7 mouse cellular contexts compared by ENCODE assay signal in the genomic region with DNA sequence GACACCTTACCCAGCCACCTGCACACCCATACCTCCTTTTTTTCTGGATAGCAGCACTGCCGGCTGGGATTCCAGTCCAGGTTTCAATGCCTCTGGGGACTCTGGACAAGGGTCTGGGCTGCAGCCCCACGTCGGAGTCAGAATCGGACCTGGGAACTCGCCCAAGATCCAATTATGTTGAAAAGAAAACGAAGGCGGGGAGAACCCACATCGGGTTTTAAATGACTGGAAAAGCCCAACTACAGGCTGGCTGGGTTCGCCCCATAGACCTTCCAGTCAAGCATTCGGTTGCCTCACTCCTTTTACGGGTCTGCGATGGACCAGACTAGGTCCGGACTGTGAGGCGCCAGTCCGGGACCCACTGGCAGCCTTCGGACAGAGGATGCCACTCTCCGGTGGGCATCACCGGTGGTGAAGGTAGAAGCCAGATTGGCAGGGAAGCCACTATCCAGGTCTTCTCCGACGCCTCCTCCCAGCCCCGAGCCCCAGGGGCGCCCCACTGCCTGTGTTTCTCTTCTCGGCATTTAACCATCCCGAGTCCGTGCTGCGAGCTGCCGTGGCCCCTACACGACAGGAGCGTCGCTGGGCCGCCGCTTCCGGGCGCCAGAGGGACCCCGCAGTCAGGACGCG. TPM values are rescaled to one million over a fixed set of nuclear protein-coding genes. Genes with fewer than 3 reads are reported as not detected.
DNase-seq lines count a peak whose midpoint lies in the region; ATAC-seq and TF ChIP-seq lines count a peak whose summit lies in the region.

No protein-coding gene starts in this region.

- H3K9me3 ChIP-seq in liver, embryonic 11.5 days (ENCODE audit: control insufficient read depth, low read length), result no peaks in the 10 kb centered on the region
- no peaks in the 10 kb centered on the region for H3K9me3 ChIP-seq in forebrain, embryonic 16.5 days (ENCODE audit: control insufficient read depth, low read length)
- H3K9me3 ChIP-seq in liver, postnatal 0 days (ENCODE audit: low read length), result no peaks in the 10 kb centered on the region

- no peak for TF ChIP-seq EP300 in liver, postnatal 0 days (IDR thresholded peaks at IDR 0.05; ENCODE audit: low read depth)

- peaks cover 80% of the 10 kb centered on the region for H3K27me3 ChIP-seq in liver, embryonic 11.5 days (replicated peaks; ENCODE audit: control insufficient read depth, insufficient read depth, low read length)
- peaks cover 25% of the 10 kb centered on the region for H3K27me3 ChIP-seq in forebrain, embryonic 16.5 days (replicated peaks; ENCODE audit: control insufficient read depth, insufficient read depth, low read length)
- H3K27me3 ChIP-seq in liver, postnatal 0 days (ENCODE audit: insufficient read depth, low read length), result peaks cover 65% of the 10 kb centered on the region

- no peak overlapping the region for H3K9ac ChIP-seq in liver, embryonic 11.5 days (ENCODE audit: low read depth, low read length)
- H3K9ac ChIP-seq in forebrain, embryonic 16.5 days (replicated peaks; ENCODE audit: low read depth, low read length), result peak overlapping the region; percentile 54
- H3K9ac ChIP-seq in liver, postnatal 0 days (replicated peaks), result no peak overlapping the region

- H3K4me3 ChIP-seq in liver, embryonic 11.5 days (ENCODE audit: low read depth, low read length), result peak overlapping the region; percentile 54
- H3K4me3 ChIP-seq in forebrain, embryonic 16.5 days (replicated peaks; ENCODE audit: low read length), result peak overlapping the region; percentile 76
- H3K4me3 ChIP-seq in liver, postnatal 0 days (ENCODE audit: low read depth, low read length), result peak overlapping the region; percentile 51; the same call in 1 of the 2 replicates

- peak overlapping the region; percentile 86 for H3K4me2 ChIP-seq in liver, embryonic 11.5 days
- H3K4me2 ChIP-seq in forebrain, embryonic 16.5 days (ENCODE audit: low read length), result peak overlapping the region; percentile 99
- peak overlapping the region; percentile 79 for H3K4me2 ChIP-seq in liver, postnatal 0 days (ENCODE audit: low read depth, low read length)

- H3K27ac ChIP-seq in liver, embryonic 11.5 days (ENCODE audit: low read depth, low read length), result no peak overlapping the region
- H3K27ac ChIP-seq in forebrain, embryonic 16.5 days (ENCODE audit: low read length), result no peak overlapping the region
- no peak overlapping the region for H3K27ac ChIP-seq in liver, postnatal 0 days (ENCODE audit: low read depth)

- DNase-seq in liver, embryonic 11.5 days (ENCODE audit: low spot score), result no peak
- DNase-seq in liver, result no peak
- DNase-seq in cerebellum, postnatal 36 days, result peak; percentile 52 to 58
- no peak for DNase-seq in liver, postnatal 0 days
- no peak for DNase-seq in ovary, postnatal 10 days (ENCODE audit: low spot score)
- DNase-seq in frontal cortex, adult 2 months (ENCODE audit: extremely low spot score in 1 of 2, low spot score in 1 of 2), result no peak

- peaks cover 20% of the 10 kb centered on the region for H3K4me1 ChIP-seq in liver, embryonic 11.5 days (replicated peaks; ENCODE audit: control insufficient read depth, insufficient read depth, low read length)
- peaks cover 78% of the 10 kb centered on the region for H3K4me1 ChIP-seq in forebrain, embryonic 16.5 days (replicated peaks; ENCODE audit: control insufficient read depth, insufficient read depth, low read length)
- peaks cover 39% of the 10 kb centered on the region for H3K4me1 ChIP-seq in liver, postnatal 0 days (ENCODE audit: insufficient read depth)

- H3K36me3 ChIP-seq in liver, embryonic 11.5 days (ENCODE audit: control insufficient read depth, insufficient read depth, low read length), result no peaks in the 10 kb centered on the region
- H3K36me3 ChIP-seq in forebrain, embryonic 16.5 days (ENCODE audit: control insufficient read depth, insufficient read depth), result no peaks in the 10 kb centered on the region
- H3K36me3 ChIP-seq in liver, postnatal 0 days (replicated peaks; ENCODE audit: insufficient read depth, low read length), result no peaks in the 10 kb centered on the region

- no peak for TF ChIP-seq CTCF in liver, postnatal 0 days (IDR thresholded peaks at IDR 0.05; ENCODE audit: low read depth)

- WGBS in liver, embryonic 11.5 days, result 2% methylated on average over 37 of the region's 37 CpGs
- WGBS in forebrain, embryonic 16.5 days, result under 1% methylated on average over 37 of the region's 37 CpGs
- WGBS in liver, postnatal 0 days (ENCODE audit: insufficient replicate concordance), result 2% methylated on average over 37 of the region's 37 CpGs

- no peak for ATAC-seq in liver, embryonic 11.5 days (replicated peaks; ENCODE audit: low FRiP score)
- ATAC-seq in forebrain, embryonic 16.5 days, result no peak
- no peak for ATAC-seq in liver, postnatal 0 days

RNA-seq across cellular contexts. Expression of gene Nptx1, which starts 1.3 kb away (rescaled TPM):
- polyA plus RNA-seq in liver, embryonic 11.5 days (2014; fragmentation: Nextera tagmentation; extraction: Ambion mirVana), result 0.23 and 0.34 TPM in 2 replicates
- polyA plus RNA-seq in forebrain, embryonic 16.5 days (2015; fragmentation: Nextera tagmentation; extraction: Ambion mirVana), result 8.6 and 9.8 TPM in 2 replicates
- polyA plus RNA-seq in liver, postnatal 0 days (2015; fragmentation: Nextera tagmentation; extraction: Ambion mirVana), result 0.04 TPM in 1 of 2 replicates, not detected in the other
- polyA plus RNA-seq in frontal cortex, adult 2 months (2012; rRNA removed), result 84.6 and 86.3 TPM in 2 replicates

RNA-seq across cellular contexts. Expression of gene Rptor, which starts 53.8 kb away (rescaled TPM):
- polyA plus RNA-seq in liver, embryonic 11.5 days (2014; fragmentation: Nextera tagmentation; extraction: Ambion mirVana), result 11.8 and 13.2 TPM in 2 replicates
- polyA plus RNA-seq in forebrain, embryonic 16.5 days (2015; fragmentation: Nextera tagmentation; extraction: Ambion mirVana), result 8.5 and 11.3 TPM in 2 replicates
- 3.1 TPM in 2 replicates for polyA plus RNA-seq in liver, postnatal 0 days (2015; fragmentation: Nextera tagmentation; extraction: Ambion mirVana)
- polyA plus RNA-seq in frontal cortex, adult 2 months (2012; rRNA removed), result 36.0 and 38.6 TPM in 2 replicates

RNA-seq across cellular contexts. Expression of gene Endov, which starts 57.7 kb away (rescaled TPM):
- 13.2 and 14.2 TPM in 2 replicates for polyA plus RNA-seq in liver, embryonic 11.5 days (2014; fragmentation: Nextera tagmentation; extraction: Ambion mirVana)
- 16.2 and 21.0 TPM in 2 replicates for polyA plus RNA-seq in forebrain, embryonic 16.5 days (2015; fragmentation: Nextera tagmentation; extraction: Ambion mirVana)
- polyA plus RNA-seq in liver, postnatal 0 days (2015; fragmentation: Nextera tagmentation; extraction: Ambion mirVana), result 5.2 and 6.4 TPM in 2 replicates
- polyA plus RNA-seq in frontal cortex, adult 2 months (2012; rRNA removed), result 21.3 and 21.9 TPM in 2 replicates

Comparison
In these comparisons a context has a peak if more than half of its experiments do, and no peak if none do; other contexts are left out.
1. DNase-seq: peak in cerebellum, postnatal 36 days (2 of 2); none in liver, embryonic 11.5 days (single experiment), liver (single experiment), liver, postnatal 0 days (single experiment), ovary, postnatal 10 days (single experiment) and frontal cortex, adult 2 months (0 of 2).
2. Peak in every context shown above with its lines, with median percentiles within 50 percentile points of each other: H3K4me2 ChIP-seq and H3K4me3 ChIP-seq.